In genomic region chr6:145763051-145763450, GRCm38 (mm10) we compare ENCODE assay signal across 22 mouse cellular contexts. TPM values are rescaled to one million over a fixed set of nuclear protein-coding genes. Genes with fewer than 3 reads are reported as not detected.
DNase-seq lines count a peak whose midpoint lies in the region; ATAC-seq lines count a peak whose summit lies in the region.
"Had no signal": no experiment of that assay in that cellular context is flagged by ENCODE, and none has a peak within 500 bp of the region (broad histone marks: within the 10 kb centered on the region; RNA-seq: fewer than 3 reads in every experiment).

No protein-coding gene starts in this region.

- H3K4me1 ChIP-seq in heart, embryonic 12.5 days (replicated peaks): peaks cover 90% of the 10 kb centered on the region
- H3K4me1 ChIP-seq in heart, embryonic 16.5 days (ENCODE audit: control insufficient read depth, insufficient read depth, low read length): peaks cover 83% of the 10 kb centered on the region
- no peaks in the 10 kb centered on the region for H3K4me1 ChIP-seq in midbrain, embryonic 11.5 days (ENCODE audit: control insufficient read depth, insufficient read depth, low read length)
- H3K4me1 ChIP-seq in midbrain, embryonic 10.5 days: peaks cover 19% of the 10 kb centered on the region

- no peaks in the 10 kb centered on the region for H3K36me3 ChIP-seq in heart, embryonic 12.5 days
- no peaks in the 10 kb centered on the region for H3K36me3 ChIP-seq in heart, embryonic 16.5 days (ENCODE audit: control insufficient read depth, insufficient read depth)
- H3K36me3 ChIP-seq in midbrain, embryonic 11.5 days (ENCODE audit: control insufficient read depth, insufficient read depth, low read length): no peaks in the 10 kb centered on the region
- H3K36me3 ChIP-seq in midbrain, embryonic 10.5 days: no peaks in the 10 kb centered on the region
- H3K36me3 ChIP-seq: embryonic facial prominence, embryonic 12.5 days; forebrain, embryonic 15.5 days; G1E; hindbrain, embryonic 13.5 days had no signal

- no peak overlapping the region for H3K4me2 ChIP-seq in heart, embryonic 12.5 days
- no peak overlapping the region for H3K4me2 ChIP-seq in heart, embryonic 16.5 days (ENCODE audit: low read depth, low read length)
- H3K4me2 ChIP-seq in midbrain, embryonic 11.5 days: no peak overlapping the region
- H3K4me2 ChIP-seq: embryonic facial prominence, embryonic 12.5 days; forebrain, embryonic 15.5 days; hindbrain, embryonic 13.5 days had no signal

- WGBS in heart, embryonic 12.5 days: 74% methylated on average over 4 of the region's 4 CpGs
- 54% methylated on average over 4 of the region's 4 CpGs for WGBS in heart, embryonic 16.5 days
- WGBS in midbrain, embryonic 11.5 days: 83% methylated on average over 4 of the region's 4 CpGs
- 87% methylated on average over 4 of the region's 4 CpGs for WGBS in midbrain, embryonic 10.5 days

- DNase-seq in adrenal gland, postnatal 14 days: peak; percentile 1
- no peak for DNase-seq in adrenal gland, adult 2 months
- no peak for DNase-seq in heart, postnatal 36 days
- no peak for DNase-seq in heart, postnatal 4 days
- peak; percentile 80 for DNase-seq in midbrain, embryonic 11.5 days (ENCODE audit: low spot score, missing footprints)
- no peak for DNase-seq in midbrain, embryonic 10.5 days (ENCODE audit: low spot score)
- DNase-seq: adrenal gland, postnatal 10 days; B cell, adult 2 months; cerebellum, adult 11-12 months; cerebellum, adult 9-10 months; cerebellum, postnatal 25 days; gastrocnemius, postnatal 14 days; kidney, adult 11 months; kidney, adult 9 months had no signal

- H3K9me3 ChIP-seq in heart, embryonic 12.5 days (replicated peaks): no peaks in the 10 kb centered on the region
- no peaks in the 10 kb centered on the region for H3K9me3 ChIP-seq in heart, embryonic 16.5 days (replicated peaks; ENCODE audit: control insufficient read depth, low read length)
- H3K9me3 ChIP-seq in midbrain, embryonic 11.5 days (ENCODE audit: control insufficient read depth, low read length): no peaks in the 10 kb centered on the region
- no peaks in the 10 kb centered on the region for H3K9me3 ChIP-seq in midbrain, embryonic 10.5 days (replicated peaks)
- H3K9me3 ChIP-seq: embryonic facial prominence, embryonic 12.5 days; forebrain, embryonic 15.5 days; hindbrain, embryonic 13.5 days had no signal

- no peak for ATAC-seq in heart, embryonic 12.5 days (ENCODE audit: insufficient number of reproducible peaks, low FRiP score)
- no peak for ATAC-seq in heart, embryonic 16.5 days (replicated peaks; ENCODE audit: extremely low read depth, insufficient read depth, low FRiP score)
- ATAC-seq in midbrain, embryonic 11.5 days (ENCODE audit: low FRiP score): no peak
- ATAC-seq: CD4-positive, CD25-positive, alpha-beta regulatory T cell, adult 4 months; forebrain, embryonic 15.5 days; hindbrain, postnatal 0 days had no signal

- no peak overlapping the region for H3K9ac ChIP-seq in heart, embryonic 12.5 days
- no peak overlapping the region for H3K9ac ChIP-seq in heart, embryonic 16.5 days (ENCODE audit: low read length)
- H3K9ac ChIP-seq in midbrain, embryonic 11.5 days (ENCODE audit: low read length): no peak overlapping the region
- H3K9ac ChIP-seq: embryonic facial prominence, embryonic 12.5 days; forebrain, embryonic 15.5 days; hindbrain, embryonic 13.5 days had no signal

- intact Hi-C loops in heart, postnatal 36 days (cut with DNase I): no loop called here

- no peak overlapping the region for H3K4me3 ChIP-seq in heart, embryonic 12.5 days
- no peak overlapping the region for H3K4me3 ChIP-seq in heart, embryonic 16.5 days (ENCODE audit: low read length)
- no peak overlapping the region for H3K4me3 ChIP-seq in midbrain, embryonic 11.5 days (ENCODE audit: low read depth, low read length)
- H3K4me3 ChIP-seq in midbrain, embryonic 10.5 days: no peak overlapping the region
- H3K4me3 ChIP-seq: embryonic facial prominence, embryonic 12.5 days; forebrain, embryonic 15.5 days; hindbrain, embryonic 13.5 days had no signal

- peak overlapping the region; percentile 56 for H3K27ac ChIP-seq in heart, embryonic 12.5 days (ENCODE audit: poor library complexity, severe bottlenecking)
- 0 out of 2 replicates have a peak overlapping the region, but pooled peaks have one; percentile 11 for H3K27ac ChIP-seq in heart, embryonic 16.5 days (ENCODE audit: low read length)
- no peak overlapping the region for H3K27ac ChIP-seq in midbrain, embryonic 11.5 days (ENCODE audit: low read depth, low read length)
- H3K27ac ChIP-seq in midbrain, embryonic 10.5 days (replicated peaks): no peak overlapping the region
- H3K27ac ChIP-seq: embryonic facial prominence, embryonic 12.5 days; forebrain, embryonic 15.5 days; hindbrain, embryonic 13.5 days; hindbrain, postnatal 0 days had no signal

- no peaks in the 10 kb centered on the region for H3K27me3 ChIP-seq in heart, embryonic 12.5 days (replicated peaks)
- H3K27me3 ChIP-seq in heart, embryonic 16.5 days (ENCODE audit: control insufficient read depth, insufficient read depth, low read length): no peaks in the 10 kb centered on the region
- no peaks in the 10 kb centered on the region for H3K27me3 ChIP-seq in midbrain, embryonic 11.5 days (ENCODE audit: control insufficient read depth, insufficient read depth, low read length)
- H3K27me3 ChIP-seq in midbrain, embryonic 10.5 days (ENCODE audit: low read depth, poor library complexity, severe bottlenecking): no peaks in the 10 kb centered on the region
- H3K27me3 ChIP-seq: embryonic facial prominence, embryonic 12.5 days; forebrain, embryonic 15.5 days; hindbrain, embryonic 13.5 days had no signal

RNA-seq across cellular contexts. Expression of gene Rassf8, which starts 16.5 kb away (rescaled TPM):
- total RNA-seq in adrenal gland, postnatal 14 days (2021): 76.6 and 87.4 TPM in 2 replicates
- total RNA-seq in adrenal gland, adult 2 months (2021): 10 to 100 TPM; 77.5 to 85.2 TPM
- polyA plus RNA-seq in adrenal gland, adult 2 months (2012; rRNA removed): 13.6 and 18.6 TPM in 2 replicates
- 8.8 and 10.6 TPM in 2 replicates for polyA plus RNA-seq in heart, embryonic 12.5 days (2016; fragmentation: Nextera tagmentation; extraction: Ambion mirVana)
- total RNA-seq in heart, postnatal 36 days (2021): 10 to 100 TPM; 48.9 to 51.9 TPM
- polyA plus RNA-seq in heart, embryonic 16.5 days (2015; fragmentation: Nextera tagmentation; extraction: Ambion mirVana): 7.3 TPM in 2 replicates
- 10 to 100 TPM; 93.1 to 97.9 TPM for total RNA-seq in heart, postnatal 4 days (2021)
- 3.8 TPM in 2 replicates for polyA plus RNA-seq in midbrain, embryonic 11.5 days (2014; fragmentation: Nextera tagmentation; extraction: Ambion mirVana)
- polyA plus RNA-seq in midbrain, embryonic 10.5 days (2016; fragmentation: Nextera tagmentation; extraction: Ambion mirVana): 3.0 and 3.6 TPM in 2 replicates
- polyA plus RNA-seq: G1E had no signal

Comparison
In these comparisons a context has a peak if more than half of its experiments do, and no peak if none do; other contexts are left out.
1. DNase-seq: peak in adrenal gland, postnatal 14 days (single experiment) and midbrain, embryonic 11.5 days (single experiment); none in adrenal gland, adult 2 months (single experiment), heart, postnatal 36 days (0 of 2), heart, postnatal 4 days (single experiment) and midbrain, embryonic 10.5 days (single experiment).
2. H3K27ac ChIP-seq: peak in heart, embryonic 12.5 days (single experiment) and heart, embryonic 16.5 days (single experiment); none in midbrain, embryonic 11.5 days (single experiment) and midbrain, embryonic 10.5 days (single experiment).